Mouse (Mus musculus): ENCODE results near the gene Trim40.

- TF ChIP-seq POLR2A (IDR thresholded peaks at IDR 0.05; ENCODE audit: borderline replicate concordance, extremely low read depth, insufficient read depth, insufficient read length, poor library complexity, severe bottlenecking) (no peak), CTCF (IDR thresholded peaks at IDR 0.05; ENCODE audit: borderline replicate concordance, extremely low read depth, insufficient read depth, insufficient read length) (no peak)
Observed at GRCm38 (mm10) chr17:36849992-36850391, 39.9 kb downstream of the Trim40 start.
